Mouse (Mus musculus) cerebellum, adult 2 months (tissue): ENCODE results near the gene Gad1. TPM values are rescaled to one million over a fixed set of nuclear protein-coding genes. Genes with fewer than 3 reads are reported as not detected.

Experiments used
- DNase-seq, 2 experiments: peaks; one replicate each; pipeline ENCODE4 v3.0.0; 2021
- H3K27ac ChIP-seq: fragments of 200-500 bp; 2 replicates; pipeline ENCODE4 v1.5.1; 2012; ENCODE audit warnings: low read length, control low read depth, inconsistent platforms; ENCODE audit not compliant: insufficient read depth
- H3K27me3 ChIP-seq: fragments of 200-500 bp; 2 replicates; pipeline ENCODE4 v1.6.1; 2012; ENCODE audit warnings: inconsistent platforms, mild to moderate bottlenecking, low read length, moderate library complexity; ENCODE audit not compliant: control insufficient read depth, insufficient read depth
- H3K4me1 ChIP-seq: fragments of 200-500 bp; 2 replicates; pipeline ENCODE4 v1.6.1; 2011; ENCODE audit warnings: low read length; ENCODE audit not compliant: control insufficient read depth, insufficient read depth
- H3K4me3 ChIP-seq: fragments of 200-500 bp; replicated peaks from 2 replicates; pipeline ENCODE3; 2011; ENCODE audit warnings: mild to moderate bottlenecking, low read depth, low read length, control low read depth; ENCODE audit not compliant: insufficient read depth
- CTCF ChIP-seq: fragments of 200-500 bp; IDR thresholded peaks from 2 replicates; pipeline ENCODE4 v1.5.1; 2011; ENCODE audit warnings: low read depth, mild to moderate bottlenecking, control low read depth, low read length, moderate library complexity, borderline replicate concordance; ENCODE audit not compliant: insufficient read depth
- POLR2A ChIP-seq: fragments of 200-500 bp; IDR thresholded peaks from 2 replicates; pipeline ENCODE4 v1.6.1; 2011; ENCODE audit warnings: low read length, control low read depth, borderline replicate concordance; ENCODE audit not compliant: insufficient read depth
- WGBS: fragments of 180-500 bp; shearing (Covaris S2); methylation state at CpG from one replicate; pipeline ENCODE4 v1.1.7; 2018; 5-methylcytosine and 5-hydroxymethylcytosine counted together
- polyA plus RNA-seq: library from polyadenylated mRNA; depleted of rRNA; stranded (reverse); fragments of >200 nt; gene quantifications from 2 replicates; pipeline ENCODE4 v1.2.3, GENCODE M21; 2012

Gad1 gene
- polyA plus RNA-seq, 1 experiment = 474 TPM

- DNase-seq = peak in 1 of 2 experiments; percentile 39
- Histone ChIP-seq H3K4me1 (no peaks in the 10 kb centered on the region), H3K4me3 (no peak overlapping the region), H3K27ac (no peak overlapping the region), H3K27me3 (peaks cover 8% of the 10 kb centered on the region; the same call in 1 of the 2 replicates)
- WGBS = 2% methylated on average over 18 of the region's 18 CpGs
- no peak for TF ChIP-seq POLR2A
- TF ChIP-seq CTCF = no peak
Observed at GRCm38 (mm10) chr2:70566603-70566981, 13.7 kb downstream of the Gad1 start.

- no peak overlapping the region for H3K27ac ChIP-seq
- 7% methylated on average over 23 of the region's 23 CpGs for WGBS
- DNase-seq = peak; percentile 38 to 56
Observed at GRCm38 (mm10) chr2:70567071-70567681, 14.3 kb downstream of the Gad1 start.

GRCm38 (mm10) chr2:70567682-70568077 lies 14.8 kb downstream of the Gad1 start:
- Histone ChIP-seq H3K4me3 (no peak overlapping the region), H3K27me3 (peaks cover 8% of the 10 kb centered on the region; the same call in 1 of the 2 replicates), H3K4me1 (no peaks in the 10 kb centered on the region), H3K27ac (no peak overlapping the region)
- TF ChIP-seq POLR2A (no peak), CTCF (no peak)
- WGBS = 3% methylated on average over 12 of the region's 12 CpGs
- no peak for DNase-seq

More at GRCm38 (mm10) chr2:70567071-70567681, 14.3 kb downstream of the Gad1 start:
- 0 out of 2 replicates have a peak, but pooled peaks have one; percentile 28 for TF ChIP-seq CTCF
- TF ChIP-seq POLR2A = no peak
- peaks cover 8% of the 10 kb centered on the region; the same call in 1 of the 2 replicates for H3K27me3 ChIP-seq
- no peak overlapping the region for H3K4me3 ChIP-seq
- H3K4me1 ChIP-seq = no peaks in the 10 kb centered on the region

GRCm38 (mm10) chr2:70568198-70568941 lies 15.5 kb downstream of the Gad1 start:
- Histone ChIP-seq H3K27me3 (peaks cover 6% of the 10 kb centered on the region; the same call in 1 of the 2 replicates), H3K27ac (no peak overlapping the region), H3K4me1 (no peaks in the 10 kb centered on the region), H3K4me3 (no peak overlapping the region)
- no peak for DNase-seq
- TF ChIP-seq CTCF (no peak), POLR2A (no peak)
- WGBS = 3% methylated on average over 34 of the region's 34 CpGs

- no peaks in the 10 kb centered on the region for H3K4me1 ChIP-seq
- no peak overlapping the region for H3K27ac ChIP-seq
- peaks cover 3% of the 10 kb centered on the region; the same call in 1 of the 2 replicates for H3K27me3 ChIP-seq
- no peak for TF ChIP-seq CTCF
- TF ChIP-seq POLR2A = no peak
- no peak for DNase-seq
- no peak overlapping the region for H3K4me3 ChIP-seq
- WGBS = 14% methylated on average over 4 of the region's 4 CpGs
Observed at GRCm38 (mm10) chr2:70571698-70572097, 18.8 kb downstream of the Gad1 start.

GRCm38 (mm10) chr2:70572251-70572650 lies 19.4 kb downstream of the Gad1 start:
- Histone ChIP-seq H3K27me3 (peaks cover 3% of the 10 kb centered on the region; the same call in 1 of the 2 replicates), H3K4me3 (no peak overlapping the region), H3K27ac (no peak overlapping the region), H3K4me1 (no peaks in the 10 kb centered on the region)
- TF ChIP-seq CTCF = no peak
- WGBS = 7% methylated on average over 9 of the region's 9 CpGs
- no peak for DNase-seq

- DNase-seq = no peak
- Histone ChIP-seq H3K4me3 (no peak overlapping the region), H3K27me3 (no peaks in the 10 kb centered on the region; the same call in 1 of the 2 replicates), H3K4me1 (no peaks in the 10 kb centered on the region), H3K27ac (no peak overlapping the region)
- TF ChIP-seq CTCF (no peak), POLR2A (no peak)
- 52% methylated on average over 8 of the region's 8 CpGs for WGBS
Observed at GRCm38 (mm10) chr2:70573544-70574210, 20.8 kb downstream of the Gad1 start.

- 42% methylated on average over 6 of the region's 6 CpGs for WGBS
- H3K4me3 ChIP-seq = no peak overlapping the region
- no peak for DNase-seq
- no peaks in the 10 kb centered on the region; the same call in 1 of the 2 replicates for H3K27me3 ChIP-seq
- H3K4me1 ChIP-seq = no peaks in the 10 kb centered on the region
- no peak overlapping the region for H3K27ac ChIP-seq
- no peak for TF ChIP-seq POLR2A
- no peak for TF ChIP-seq CTCF
Observed at GRCm38 (mm10) chr2:70588200-70588599, 35.3 kb downstream of the Gad1 start.
